Comparison of ENCODE assay signal across 25 mouse cellular contexts in the genomic region with DNA sequence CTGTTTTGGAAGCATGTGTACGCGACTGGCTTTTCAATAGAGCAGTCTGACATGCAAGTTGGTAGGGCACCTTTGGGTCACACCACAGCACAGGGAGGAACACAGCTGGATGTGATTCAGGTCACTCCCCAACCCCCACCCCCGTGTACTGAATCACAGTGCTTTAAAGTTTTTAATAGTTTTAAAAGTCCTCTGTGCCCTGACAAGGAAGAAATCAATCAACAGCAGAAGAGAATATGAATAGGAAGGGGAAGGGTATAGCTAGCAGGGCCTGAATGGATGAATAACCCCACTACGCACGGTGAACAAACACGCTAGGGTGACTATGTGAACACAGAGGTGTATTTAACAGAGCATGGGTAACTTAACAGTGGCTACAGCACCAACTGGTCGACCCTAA.
"Had no signal": no experiment of that assay in that cellular context is flagged by ENCODE, and none has a peak within 500 bp of the region (broad histone marks: within the 10 kb centered on the region; RNA-seq: fewer than 3 reads in every experiment).

No protein-coding gene starts in this region.

- H3K4me3 ChIP-seq: gastrocnemius, adult 2 months; heart, adult 2 months; heart, embryonic 12.5 days; hindbrain, embryonic 10.5 days; hindbrain, embryonic 12.5 days; intestine, embryonic 15.5 days; layer of hippocampus, adult 2 months; left cerebral cortex, adult 2 months; limb, embryonic 10.5 days; limb, embryonic 12.5 days had no signal

- H3K36me3 ChIP-seq: intestine, embryonic 15.5 days had no signal

- ATAC-seq: hindbrain, embryonic 16.5 days; inflammation-experienced regulatory T-cells, adult 6 months; intestine, embryonic 15.5 days; intestine, postnatal 0 days had no signal

- H3K27me3 ChIP-seq: heart, embryonic 12.5 days; hindbrain, embryonic 12.5 days; intestine, embryonic 15.5 days; limb, embryonic 12.5 days had no signal

- DNase-seq: gastrocnemius, adult 2 months; gastrocnemius, postnatal 10 days; gastrocnemius, postnatal 25 days; heart, adult 2 months; heart, postnatal 10 days; heart, postnatal 4 days; kidney, adult 18-20 months; kidney, adult 8-10 months; kidney, postnatal 14 days; kidney, postnatal 4 days; liver had no signal

- H3K27ac ChIP-seq: gastrocnemius, adult 2 months; heart, adult 2 months; hindbrain, embryonic 10.5 days; hindbrain, embryonic 12.5 days; hindbrain, embryonic 14.5 days; intestine, embryonic 15.5 days; kidney, postnatal 0 days; layer of hippocampus, adult 2 months; left cerebral cortex, adult 2 months; limb, embryonic 10.5 days; limb, embryonic 12.5 days had no signal

- H3K9me3 ChIP-seq: heart, embryonic 12.5 days; hindbrain, embryonic 10.5 days; hindbrain, embryonic 12.5 days; intestine, embryonic 15.5 days; limb, embryonic 10.5 days; limb, embryonic 12.5 days had no signal

- H3K4me2 ChIP-seq: heart, embryonic 12.5 days; hindbrain, embryonic 12.5 days; hindbrain, embryonic 14.5 days; intestine, embryonic 15.5 days; limb, embryonic 12.5 days; liver, embryonic 11.5 days had no signal

- H3K9ac ChIP-seq: heart, embryonic 12.5 days; hindbrain, embryonic 12.5 days; hindbrain, embryonic 14.5 days; intestine, embryonic 15.5 days; limb, embryonic 12.5 days had no signal
